Mouse (Mus musculus) ES-E14 (cell line): Measurements from ENCODE around the gene Ehmt2.
"Not testable (repeated sequence)": the region's sequence is repeated elsewhere in the genome, so short reads cannot be mapped to it uniquely, and the experiment has no call there.

Source experiments
- CHD2 ChIP-seq: IDR thresholded peaks from 2 replicates; pipeline ENCODE4 v1.6.1; 2014; ENCODE audit warnings: mild to moderate bottlenecking, low read depth, low read length, inconsistent platforms
- HCFC1 ChIP-seq: IDR thresholded peaks from 2 replicates; pipeline ENCODE4 v1.6.1; 2012; ENCODE audit warnings: low read length, inconsistent platforms, borderline replicate concordance; ENCODE audit not compliant: insufficient read depth
- MAFK ChIP-seq: IDR thresholded peaks from 2 replicates; pipeline ENCODE4 v1.6.1; 2014; ENCODE audit warnings: mild to moderate bottlenecking, low read depth, low read length, inconsistent platforms; ENCODE audit not compliant: insufficient read depth

GRCm38 (mm10) chr17:34948721-34949552, 50.7 kb downstream of the Ehmt2 start:
- TF ChIP-seq HCFC1, CHD2, MAFK: not testable (repeated sequence)
